Mouse (Mus musculus) embryonic facial prominence, embryonic 12.5 days (tissue): ENCODE results near the gene Rmdn3. TPM values are rescaled to one million over a fixed set of nuclear protein-coding genes. Genes with fewer than 3 reads are reported as not detected.

Experiments used
- ATAC-seq: fragments of 200-750 bp; cut with Nextera tagmentation; 2 replicates; pipeline ENCODE4 v1.8.0; 2017; ENCODE audit not compliant: insufficient number of reproducible peaks, insufficient read depth, low FRiP score, low TSS enrichment
- H3K27ac ChIP-seq: fragments of 300-500 bp; sonication (generic); 2 replicates; pipeline ENCODE4 v1.5.1; 2016; ENCODE audit warnings: mild to moderate bottlenecking
- H3K27me3 ChIP-seq: fragments of 300-500 bp; sonication (generic); 2 replicates; pipeline ENCODE4 v1.6.1; 2016; ENCODE audit warnings: mild to moderate bottlenecking, moderate library complexity
- H3K36me3 ChIP-seq: fragments of 300-500 bp; sonication (generic); 2 replicates; pipeline ENCODE4 v1.6.1; 2016; ENCODE audit warnings: mild to moderate bottlenecking
- H3K4me1 ChIP-seq: fragments of 300-500 bp; sonication (generic); 2 replicates; pipeline ENCODE4 v1.6.1; 2016
- H3K4me2 ChIP-seq: fragments of 300-500 bp; sonication (generic); replicated peaks from 2 replicates; pipeline ENCODE4 v1.6.1; 2016; ENCODE audit warnings: mild to moderate bottlenecking, moderate library complexity
- H3K4me3 ChIP-seq: fragments of 300-500 bp; sonication (generic); 2 replicates; pipeline ENCODE4 v1.5.1; 2016; ENCODE audit warnings: mild to moderate bottlenecking
- H3K9ac ChIP-seq: fragments of 300-500 bp; sonication (generic); 2 replicates; pipeline ENCODE4 v1.6.1; 2016; ENCODE audit warnings: mild to moderate bottlenecking, moderate library complexity
- H3K9me3 ChIP-seq: fragments of 300-500 bp; sonication (generic); 2 replicates; pipeline ENCODE4 v1.6.1; 2016; ENCODE audit warnings: mild to moderate bottlenecking, moderate library complexity
- WGBS: fragments of 180-500 bp; shearing (Covaris S2); methylation state at CpG from one replicate; pipeline ENCODE4 v1.1.7; 2016; 5-methylcytosine and 5-hydroxymethylcytosine counted together
- polyA plus RNA-seq: library from polyadenylated mRNA; unstranded; fragments of >200 nt; fragmentation: Nextera tagmentation; extraction: Ambion mirVana; gene quantifications from 2 replicates; pipeline ENCODE4 v1.2.1, GENCODE M21; 2016

Rmdn3 gene
- polyA plus RNA-seq, 1 experiment from 2014 or later: 42.3 TPM

DNA sequence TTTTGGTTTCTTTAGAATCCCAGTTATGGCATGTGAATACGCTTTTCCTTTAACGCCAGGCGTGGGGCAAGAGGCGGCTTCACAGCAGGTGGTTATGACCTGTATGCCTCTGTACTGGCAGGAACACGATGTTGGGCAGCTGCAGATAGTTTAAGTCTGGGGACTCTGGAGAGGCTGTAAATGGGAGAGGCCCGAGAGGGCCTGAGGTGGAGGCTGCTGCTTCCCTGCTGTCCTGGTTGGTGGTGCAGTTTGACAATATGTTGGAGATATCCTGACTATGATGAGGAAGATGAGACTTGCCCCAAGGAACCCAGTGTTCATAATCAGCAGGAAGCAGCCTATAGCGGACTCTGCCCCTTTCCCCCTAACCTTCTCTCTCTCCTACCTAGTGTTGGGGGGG lies 26.1 kb upstream of the Rmdn3 start:
- Histone ChIP-seq H3K36me3 (peaks cover 45% of the 10 kb centered on the region), H3K4me2 (no peak overlapping the region), H3K9me3 (no peaks in the 10 kb centered on the region), H3K27ac (no peak overlapping the region), H3K4me1 (no peaks in the 10 kb centered on the region), H3K4me3 (no peak overlapping the region), H3K27me3 (no peaks in the 10 kb centered on the region), H3K9ac (no peak overlapping the region)
- ATAC-seq: no peak
- WGBS: 81% methylated on average over 7 of the region's 7 CpGs

DNA sequence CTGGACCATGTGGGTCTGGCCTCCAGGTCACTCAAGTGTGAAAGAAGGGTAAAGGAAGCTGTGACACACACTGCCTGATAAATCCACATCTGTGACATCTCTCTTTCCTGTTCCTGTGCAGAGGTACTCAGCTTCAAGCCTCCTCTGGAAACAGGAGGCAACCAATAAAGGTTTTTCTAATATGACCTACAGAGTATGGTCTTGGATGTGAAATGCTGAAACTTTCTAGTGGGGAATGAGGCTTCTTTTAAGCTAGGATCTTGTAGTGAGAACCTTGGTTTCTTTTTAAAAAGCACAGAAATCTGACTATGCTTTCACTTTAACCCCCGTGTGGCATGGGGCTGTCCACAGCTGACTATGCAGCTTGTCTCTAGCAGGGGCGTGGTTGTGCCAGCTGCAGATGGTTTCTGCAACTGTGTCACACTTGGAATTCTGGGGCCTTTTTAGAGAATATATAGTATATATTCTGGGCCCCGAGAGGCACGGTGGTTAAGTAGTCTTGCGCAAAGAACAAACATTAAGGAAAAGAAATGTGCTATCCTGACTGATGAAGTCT lies 20.6 kb upstream of the Rmdn3 start:
- H3K4me1 ChIP-seq: peaks cover 10% of the 10 kb centered on the region; the same call in 1 of the 2 replicates
- WGBS: 89% methylated on average over 5 of the region's 5 CpGs
- H3K27ac ChIP-seq: no peak overlapping the region
- H3K9ac ChIP-seq: no peak overlapping the region
- no peak overlapping the region for H3K4me3 ChIP-seq
- H3K9me3 ChIP-seq: no peaks in the 10 kb centered on the region
- peaks cover 28% of the 10 kb centered on the region for H3K36me3 ChIP-seq
- H3K27me3 ChIP-seq: no peaks in the 10 kb centered on the region
- H3K4me2 ChIP-seq: no peak overlapping the region
- no peak for ATAC-seq

DNA sequence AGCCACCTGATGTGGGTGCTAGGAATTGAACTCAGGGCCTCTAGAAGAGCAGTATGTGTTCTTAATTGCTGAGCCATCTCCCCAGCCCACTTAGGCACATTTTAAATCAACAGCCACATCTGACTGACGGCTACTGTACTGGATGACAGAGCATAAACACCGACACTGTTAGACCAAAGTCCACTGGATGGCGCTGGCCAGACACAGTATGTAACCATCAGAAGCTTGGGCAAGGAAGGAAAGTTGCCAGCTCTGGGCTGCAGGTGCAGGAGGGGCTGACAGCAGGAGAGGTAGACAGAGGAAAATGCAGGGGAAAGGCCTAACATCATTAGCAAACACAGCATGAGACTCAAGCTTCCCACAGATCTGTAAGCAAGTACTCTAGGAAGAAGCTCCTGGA lies 19.9 kb upstream of the Rmdn3 start:
- H3K4me2 ChIP-seq: no peak overlapping the region
- H3K27me3 ChIP-seq: no peaks in the 10 kb centered on the region
- no peak overlapping the region for H3K27ac ChIP-seq
- no peak for ATAC-seq
- peaks cover 33% of the 10 kb centered on the region for H3K36me3 ChIP-seq
- no peaks in the 10 kb centered on the region for H3K9me3 ChIP-seq
- H3K4me3 ChIP-seq: no peak overlapping the region
- no peak overlapping the region for H3K9ac ChIP-seq
- 63% methylated on average over 3 of the region's 3 CpGs for WGBS
- peaks cover 13% of the 10 kb centered on the region; the same call in 1 of the 2 replicates for H3K4me1 ChIP-seq

DNA sequence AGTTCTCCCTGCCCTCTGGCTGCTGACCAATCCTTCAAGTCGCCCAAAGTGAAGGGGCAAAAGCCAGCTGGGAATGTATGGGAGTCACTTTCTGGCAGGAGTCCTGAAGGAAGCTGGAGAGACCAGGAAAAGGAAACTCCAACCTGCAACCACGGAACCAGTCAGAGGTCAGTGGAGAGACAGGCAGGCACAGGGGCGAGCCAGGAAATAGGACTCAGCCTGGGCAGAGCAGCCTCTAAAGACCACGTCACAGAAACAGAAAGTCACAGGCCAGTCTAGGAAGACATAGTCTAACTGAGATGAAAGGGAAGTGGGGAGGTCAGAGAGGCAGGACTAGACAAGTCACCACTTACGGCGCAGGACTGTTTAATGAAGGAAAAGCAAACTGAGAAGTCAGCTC lies 18.8 kb upstream of the Rmdn3 start:
- H3K9me3 ChIP-seq: no peaks in the 10 kb centered on the region
- no peaks in the 10 kb centered on the region for H3K27me3 ChIP-seq
- H3K27ac ChIP-seq: no peak overlapping the region
- H3K4me2 ChIP-seq: no peak overlapping the region
- WGBS: 61% methylated on average over 6 of the region's 6 CpGs
- H3K36me3 ChIP-seq: peaks cover 30% of the 10 kb centered on the region
- H3K9ac ChIP-seq: no peak overlapping the region
- no peak for ATAC-seq
- H3K4me1 ChIP-seq: peaks cover 14% of the 10 kb centered on the region; the same call in 1 of the 2 replicates
- no peak overlapping the region for H3K4me3 ChIP-seq

DNA sequence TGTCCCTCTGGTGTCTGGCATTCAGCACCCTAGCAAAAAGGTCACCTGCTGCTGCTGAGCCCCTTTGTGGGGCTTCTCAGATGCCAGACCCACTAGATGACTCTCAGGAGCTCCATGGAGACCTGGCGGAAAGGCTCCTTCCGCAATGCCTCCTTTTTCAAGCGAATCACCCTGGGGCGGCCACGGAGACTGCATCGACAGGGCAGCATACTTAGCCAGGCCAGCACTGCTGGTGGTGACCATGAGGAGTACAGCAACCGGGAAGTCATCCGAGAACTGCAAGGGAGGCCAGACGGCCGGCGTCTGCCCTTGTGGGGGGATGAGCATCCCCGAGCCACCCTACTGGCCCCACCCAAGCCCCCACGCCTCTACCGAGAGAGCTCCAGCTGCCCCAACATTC lies 18.0 kb upstream of the Rmdn3 start:
- no peak overlapping the region for H3K4me2 ChIP-seq
- no peak overlapping the region for H3K4me3 ChIP-seq
- WGBS: 51% methylated on average over 14 of the region's 14 CpGs
- no peak overlapping the region for H3K27ac ChIP-seq
- H3K36me3 ChIP-seq: peaks cover 22% of the 10 kb centered on the region
- peaks cover 14% of the 10 kb centered on the region; the same call in 1 of the 2 replicates for H3K4me1 ChIP-seq
- no peak for ATAC-seq
- H3K9me3 ChIP-seq: no peaks in the 10 kb centered on the region
- H3K27me3 ChIP-seq: no peaks in the 10 kb centered on the region
- no peak overlapping the region for H3K9ac ChIP-seq

DNA sequence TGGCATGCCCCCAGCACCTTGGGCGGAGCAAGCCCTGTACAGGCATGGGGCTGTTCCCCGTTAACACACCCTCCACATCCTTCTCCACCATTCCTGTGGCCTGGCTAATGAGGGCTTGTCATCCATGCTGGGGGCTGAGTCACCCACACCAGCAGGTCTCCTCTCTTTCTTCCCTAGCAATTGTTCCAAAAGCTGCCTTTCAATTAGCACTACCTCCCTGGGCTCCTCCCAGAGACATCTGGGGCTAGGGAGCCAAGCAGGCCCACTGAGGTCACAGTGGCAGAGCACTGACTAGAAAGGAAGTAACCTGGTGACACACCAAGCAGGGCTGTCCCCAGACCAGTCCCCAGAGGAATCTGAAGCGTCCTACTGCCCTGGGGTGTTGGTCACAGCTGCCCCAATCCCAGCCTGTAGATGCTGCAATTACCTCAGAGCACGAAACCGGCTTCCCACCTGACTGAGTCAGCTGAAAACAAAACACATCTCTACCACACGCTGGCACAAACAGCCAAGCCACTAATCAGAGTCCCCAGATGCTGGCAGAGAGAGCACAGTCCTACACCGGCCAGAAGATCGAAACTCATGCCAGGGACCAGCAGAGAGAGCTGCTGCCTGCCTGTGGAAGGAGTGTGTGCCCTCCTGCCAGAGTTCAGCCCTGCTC lies 17.3 kb upstream of the Rmdn3 start, which contains the start of gene Gm14137:
Gm14137 (plus strand) TSS at position 519 of the 661 bp plus-strand sequence.
- Histone ChIP-seq H3K27ac (no peak within 1 kb of the TSS), H3K4me2 (no peak within 1 kb of the TSS), H3K36me3 (peaks cover 15% of the 10 kb centered on the region; the same call in 1 of the 2 replicates), H3K9me3 (no peaks in the 10 kb centered on the region), H3K27me3 (no peaks in the 10 kb centered on the region), H3K4me1 (peaks cover 14% of the 10 kb centered on the region; the same call in 1 of the 2 replicates), H3K9ac (no peak within 1 kb of the TSS), H3K4me3 (no peak within 1 kb of the TSS)
- ATAC-seq: no peak
- 31% methylated on average over 8 of the region's 8 CpGs for WGBS

DNA sequence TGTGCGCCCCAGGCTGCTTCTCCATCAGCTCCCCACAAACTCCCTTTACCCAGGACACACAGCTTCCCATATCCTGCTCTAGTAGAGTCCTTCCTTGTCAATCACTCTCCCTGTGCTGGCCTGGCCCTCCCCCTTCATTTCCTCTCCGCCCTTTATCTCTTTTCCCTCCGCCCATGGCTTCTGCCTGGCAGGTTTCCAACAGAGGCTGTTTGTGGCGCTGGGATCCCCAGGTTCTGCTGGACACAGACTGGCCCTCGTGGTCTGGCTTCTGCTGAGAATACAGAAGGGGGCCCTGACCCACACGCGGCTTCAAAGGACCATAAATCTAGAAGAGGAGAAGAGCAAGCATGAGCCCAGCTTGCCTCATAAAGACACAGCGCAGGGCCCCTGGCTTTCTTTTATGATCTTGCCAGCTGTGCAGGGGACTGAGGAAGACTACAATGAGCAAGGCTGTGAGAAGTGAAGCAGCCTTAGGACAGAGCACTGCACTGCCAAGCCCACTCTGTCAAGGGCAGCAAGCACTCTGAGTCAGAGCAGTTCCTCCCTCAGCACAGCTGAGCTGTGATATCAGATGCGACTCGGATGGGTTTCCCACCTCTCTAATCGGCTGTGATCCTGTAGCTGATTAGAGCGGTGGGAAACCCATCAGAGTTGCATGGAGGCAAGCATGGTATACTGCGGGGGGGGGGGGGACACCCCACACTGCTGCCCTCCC lies 16.2 kb upstream of the Rmdn3 start:
- Histone ChIP-seq H3K27me3 (peaks cover 9% of the 10 kb centered on the region), H3K4me3 (no peak overlapping the region), H3K27ac (peak overlapping the region; percentile 64; the same call in 1 of the 2 replicates), H3K9ac (no peak overlapping the region), H3K4me2 (0 out of 2 replicates have a peak overlapping the region, but pooled peaks have one; percentile 14), H3K36me3 (0 out of 2 replicates have a peak, but pooled peaks cover 11% of the 10 kb centered on the region), H3K9me3 (no peaks in the 10 kb centered on the region), H3K4me1 (peaks cover 16% of the 10 kb centered on the region)
- no peak for ATAC-seq
- WGBS: 34% methylated on average over 13 of the region's 13 CpGs

DNA sequence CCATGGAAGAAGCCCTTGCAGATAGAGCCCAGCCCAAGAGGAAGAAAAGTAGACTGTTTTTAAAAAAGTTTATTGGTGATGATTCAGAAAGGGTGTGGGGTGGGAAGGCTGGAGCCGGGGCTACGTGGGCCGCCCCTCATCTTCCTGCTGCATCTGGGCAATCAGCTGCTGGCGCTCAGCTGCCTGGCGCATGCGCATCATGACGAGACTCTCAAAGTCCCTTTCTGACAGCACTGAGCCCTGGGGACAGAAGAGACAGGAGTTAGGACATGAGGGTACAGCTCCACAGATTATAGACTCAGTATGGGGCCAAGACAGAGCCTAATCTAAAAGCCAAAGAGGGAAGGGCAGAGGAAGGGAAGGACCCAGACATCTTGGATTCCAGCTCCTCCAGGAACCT lies 15.6 kb upstream of the Rmdn3 start:
- H3K9ac ChIP-seq: no peak overlapping the region
- H3K27me3 ChIP-seq: peaks cover 14% of the 10 kb centered on the region
- 0 out of 2 replicates have a peak, but pooled peaks cover 11% of the 10 kb centered on the region for H3K36me3 ChIP-seq
- no peak overlapping the region for H3K4me3 ChIP-seq
- no peaks in the 10 kb centered on the region for H3K9me3 ChIP-seq
- H3K4me2 ChIP-seq: no peak overlapping the region
- no peak overlapping the region for H3K27ac ChIP-seq
- WGBS: 85% methylated on average over 7 of the region's 7 CpGs
- ATAC-seq: no peak
- H3K4me1 ChIP-seq: peaks cover 20% of the 10 kb centered on the region

DNA sequence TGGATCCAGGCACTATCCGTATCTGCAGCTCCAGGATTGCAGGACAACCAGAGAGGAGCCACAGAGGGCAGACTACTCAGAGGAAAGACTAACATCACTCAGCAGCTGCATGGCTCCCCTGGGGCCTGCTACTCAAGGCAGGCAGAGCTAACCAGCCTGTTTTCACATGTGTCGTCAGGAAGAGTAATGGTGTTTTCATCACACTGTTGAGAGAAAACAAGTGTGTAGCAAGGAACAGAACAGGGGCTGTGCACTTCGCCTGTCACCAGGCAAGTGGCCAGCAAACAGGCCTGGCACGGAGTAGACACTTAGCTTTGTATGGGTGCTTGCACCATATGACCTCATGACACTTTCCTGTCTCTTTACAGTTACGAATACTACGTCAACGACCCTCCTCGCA lies 14.7 kb upstream of the Rmdn3 start:
- peaks cover 27% of the 10 kb centered on the region for H3K4me1 ChIP-seq
- WGBS: 73% methylated on average over 8 of the region's 8 CpGs
- no peak overlapping the region for H3K4me3 ChIP-seq
- H3K9me3 ChIP-seq: no peaks in the 10 kb centered on the region
- no peak overlapping the region for H3K4me2 ChIP-seq
- no peak overlapping the region for H3K27ac ChIP-seq
- H3K27me3 ChIP-seq: peaks cover 22% of the 10 kb centered on the region
- ATAC-seq: no peak
- no peak overlapping the region for H3K9ac ChIP-seq
- H3K36me3 ChIP-seq: 0 out of 2 replicates have a peak, but pooled peaks cover 8% of the 10 kb centered on the region

DNA sequence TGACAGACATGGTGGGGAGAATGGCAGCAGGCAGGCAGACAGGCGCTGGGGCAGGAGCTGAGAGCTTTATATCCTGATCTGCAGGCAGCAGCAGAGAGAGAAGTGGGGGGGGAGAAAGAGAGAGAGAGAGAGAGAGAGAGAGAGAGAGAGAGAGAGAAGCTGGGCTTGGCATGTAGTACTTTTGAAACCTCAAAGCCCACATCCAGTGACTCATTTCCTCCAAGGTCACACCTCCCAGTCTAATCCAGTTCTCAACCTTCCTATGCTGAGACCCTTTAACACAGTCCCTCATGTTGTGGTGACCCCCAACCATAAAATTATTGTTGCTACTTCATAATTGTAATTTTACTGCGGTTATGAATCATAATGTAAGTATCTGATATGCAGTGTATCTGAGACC lies 13.4 kb upstream of the Rmdn3 start:
- H3K27ac ChIP-seq: no peak overlapping the region
- H3K4me2 ChIP-seq: no peak overlapping the region
- 0 out of 2 replicates have a peak, but pooled peaks cover 6% of the 10 kb centered on the region for H3K36me3 ChIP-seq
- no peak for ATAC-seq
- peaks cover 32% of the 10 kb centered on the region for H3K27me3 ChIP-seq
- peaks cover 29% of the 10 kb centered on the region for H3K4me1 ChIP-seq
- WGBS: 81% methylated on average over 2 of the region's 2 CpGs
- no peak overlapping the region for H3K4me3 ChIP-seq
- H3K9me3 ChIP-seq: no peaks in the 10 kb centered on the region
- H3K9ac ChIP-seq: no peak overlapping the region

DNA sequence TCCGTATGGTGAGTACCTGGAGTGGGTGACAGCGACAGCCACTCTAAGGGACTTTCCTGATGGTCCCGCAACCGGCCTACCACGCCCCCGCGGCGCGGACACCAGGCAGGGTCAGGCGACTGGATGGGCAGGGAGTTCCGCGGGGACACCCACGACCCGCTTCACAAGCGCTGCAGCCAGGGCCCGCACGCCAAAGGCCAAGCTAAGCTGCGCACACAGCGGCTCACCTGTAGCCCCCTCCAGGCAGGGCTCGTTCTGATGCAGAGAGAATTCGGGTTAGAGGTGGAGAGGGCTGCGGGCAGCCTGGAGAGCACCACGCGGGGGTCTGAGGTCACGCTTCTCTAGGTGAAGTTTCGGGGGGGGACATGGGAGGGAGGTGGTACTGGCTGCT lies 11.0 kb upstream of the Rmdn3 start:
- Histone ChIP-seq H3K9me3 (no peaks in the 10 kb centered on the region), H3K36me3 (0 out of 2 replicates have a peak, but pooled peaks cover 6% of the 10 kb centered on the region), H3K27me3 (peaks cover 35% of the 10 kb centered on the region), H3K4me3 (peak overlapping the region; percentile 53), H3K4me1 (peaks cover 23% of the 10 kb centered on the region), H3K4me2 (peak overlapping the region; percentile 98), H3K9ac (peak overlapping the region; percentile 47), H3K27ac (no peak overlapping the region)
- WGBS: 3% methylated on average over 26 of the region's 26 CpGs
- no peak for ATAC-seq
